Mouse (Mus musculus) left cerebral cortex, adult 18-20 months (tissue): ENCODE measurements around the gene Gm9918. TPM values are rescaled to one million over a fixed set of nuclear protein-coding genes. Genes with fewer than 3 reads are reported as not detected.
A peak's percentile ranks its signal among the peaks of the same experiment; 100 is the strongest.

Experiments
- DNase-seq, 2 experiments: peaks; one replicate each; pipeline ENCODE4 v3.0.0; 2021 to 2022; ENCODE audit warnings: low spot score in 2 of 2, mixed read lengths in 1 of 2
- total RNA-seq, 2 experiments: library from RNA; stranded (reverse); gene quantifications; 2 replicates each; pipeline ENCODE4 v1.2.3; 2021

The Gm9918 gene
- total RNA-seq, 2 experiments from 2014 or later = not detected

GRCm38 (mm10) chr15:102271441-102271840 is 1.1 kb downstream of the Gm9918 start:
- no peak for DNase-seq

GRCm38 (mm10) chr15:102273982-102274716 is 3.8 kb downstream of the Gm9918 start:
- no peak for DNase-seq

- DNase-seq = no peak
These were observed 8.3 kb downstream of the Gm9918 start for GRCm38 (mm10) chr15:102278726-102279091.

- peak; percentile 81 to 87 for DNase-seq
These were observed 8.9 kb downstream of the Gm9918 start, which contains the start of gene Mfsd5 for GRCm38 (mm10) chr15:102279092-102279782. Mfsd5 (plus strand) TSS chr15:102279454.

GRCm38 (mm10) chr15:102279783-102280520 is 9.6 kb downstream of the Gm9918 start:
- no peak for DNase-seq

GRCm38 (mm10) chr15:102280623-102281022 is 10.3 kb downstream of the Gm9918 start:
- no peak for DNase-seq

GRCm38 (mm10) chr15:102282463-102283292 is 12.3 kb downstream of the Gm9918 start:
- no peak for DNase-seq

- no peak for DNase-seq
These were observed 13.3 kb downstream of the Gm9918 start for GRCm38 (mm10) chr15:102283648-102284047.

GRCm38 (mm10) chr15:102287395-102287794 is 17.0 kb downstream of the Gm9918 start:
- peak; percentile 33 to 38 for DNase-seq

GRCm38 (mm10) chr15:102295633-102296367 is 25.4 kb downstream of the Gm9918 start, which contains the start of gene Espl1:
Espl1 (plus strand) TSS chr15:102296266.
- peak; percentile 92 to 93 for DNase-seq

GRCm38 (mm10) chr15:102296368-102297006 is 26.1 kb downstream of the Gm9918 start:
- DNase-seq = no peak

- no peak for DNase-seq
These were observed 32.2 kb downstream of the Gm9918 start for GRCm38 (mm10) chr15:102302542-102302941.

- no peak for DNase-seq
These were observed 38.4 kb downstream of the Gm9918 start for GRCm38 (mm10) chr15:102308717-102309116.

- DNase-seq = no peak
These were observed 39.9 kb downstream of the Gm9918 start for GRCm38 (mm10) chr15:102310074-102310845.

GRCm38 (mm10) chr15:102311489-102311888 is 41.1 kb downstream of the Gm9918 start:
- no peak for DNase-seq

- DNase-seq = no peak
These were observed 44.9 kb downstream of the Gm9918 start for GRCm38 (mm10) chr15:102315292-102315691.

- DNase-seq = peak; percentile 58 to 74
These were observed 45.9 kb downstream of the Gm9918 start for GRCm38 (mm10) chr15:102316263-102316662.
